Mouse (Mus musculus): ENCODE results near the gene Ranbp10. TPM values are rescaled to one million over a fixed set of nuclear protein-coding genes. Genes with fewer than 3 reads are reported as not detected.

The Ranbp10 gene
- polyA plus RNA-seq, 1 experiment from 2014 or later = 9.6 TPM

DNA sequence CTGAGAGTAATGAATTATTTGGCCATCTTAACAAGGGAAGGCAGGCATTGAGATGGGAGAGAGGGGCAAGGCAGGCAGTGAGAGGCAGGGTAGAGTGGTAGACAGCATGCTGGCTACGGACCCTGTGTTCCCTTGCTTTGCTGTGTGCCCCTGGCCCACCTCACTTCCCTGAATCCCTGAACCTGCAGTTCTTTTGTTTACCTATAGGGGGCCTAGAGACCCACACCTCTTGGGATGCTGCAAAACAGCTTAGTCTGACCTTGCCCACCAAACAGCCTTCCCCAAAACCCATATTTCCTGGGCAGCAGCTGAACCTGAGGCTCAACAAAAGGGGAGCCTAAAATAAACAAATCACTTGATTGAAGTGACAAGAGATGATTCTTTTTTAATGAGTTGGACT, 56.5 kb downstream of the Ranbp10 start:
- Histone ChIP-seq H3K4me3 (no peak overlapping the region), H3K36me3 (peaks cover 78% of the 10 kb centered on the region), H3K27me3 (ENCODE audit: low read depth, poor library complexity, severe bottlenecking) (no peaks in the 10 kb centered on the region), H3K27ac (replicated peaks) (no peak overlapping the region), H3K4me1 (no peaks in the 10 kb centered on the region), H3K9me3 (replicated peaks) (no peaks in the 10 kb centered on the region)
- WGBS = 95% methylated on average over 1 of the region's 1 CpGs
- DNase-seq (ENCODE audit: low spot score) = peak; percentile 33

DNA sequence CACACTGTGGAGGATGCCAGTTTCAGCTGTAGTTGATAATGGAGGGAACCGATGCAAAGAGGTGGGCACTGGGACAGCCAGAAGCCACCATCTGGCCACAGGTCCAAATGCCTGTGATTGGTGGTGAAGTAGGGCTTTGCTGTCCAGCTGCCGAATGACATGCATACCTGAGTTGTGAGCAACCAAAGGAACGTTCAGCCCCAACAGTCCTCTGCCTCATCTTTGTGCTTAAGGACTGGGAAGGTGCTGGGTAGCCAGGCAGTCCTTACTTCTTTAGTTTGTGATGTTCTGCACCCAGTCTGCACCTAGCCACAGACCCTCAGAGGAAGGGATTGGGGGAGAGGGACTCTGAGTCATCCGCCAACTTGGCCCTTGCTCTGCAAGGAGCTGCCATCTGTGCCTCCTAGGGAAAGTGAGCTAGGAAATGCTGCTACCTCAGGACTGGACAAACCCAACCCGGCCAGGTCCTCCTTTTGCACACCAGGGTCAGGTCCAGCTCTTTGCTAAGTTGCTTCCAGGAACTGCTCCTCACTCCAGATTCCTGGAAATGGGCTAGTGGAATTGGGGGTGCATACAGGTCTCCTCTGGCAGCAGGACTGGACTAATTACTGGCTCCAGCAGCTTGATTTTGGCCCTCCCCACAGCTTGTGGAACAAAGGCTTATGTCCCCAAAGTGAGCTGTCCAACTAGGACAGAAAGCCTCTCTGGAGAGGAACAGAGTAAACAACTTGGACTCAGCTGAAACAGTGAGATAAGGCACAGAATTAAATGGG, 58.5 kb downstream of the Ranbp10 start:
- Histone ChIP-seq H3K36me3 (peaks cover 59% of the 10 kb centered on the region), H3K27me3 (ENCODE audit: low read depth, poor library complexity, severe bottlenecking) (no peaks in the 10 kb centered on the region), H3K4me1 (no peaks in the 10 kb centered on the region), H3K27ac (replicated peaks) (no peak overlapping the region), H3K9me3 (replicated peaks) (no peaks in the 10 kb centered on the region), H3K4me3 (no peak overlapping the region)
- 94% methylated on average over 5 of the region's 5 CpGs for WGBS
- no peak for DNase-seq (ENCODE audit: low spot score)

DNA sequence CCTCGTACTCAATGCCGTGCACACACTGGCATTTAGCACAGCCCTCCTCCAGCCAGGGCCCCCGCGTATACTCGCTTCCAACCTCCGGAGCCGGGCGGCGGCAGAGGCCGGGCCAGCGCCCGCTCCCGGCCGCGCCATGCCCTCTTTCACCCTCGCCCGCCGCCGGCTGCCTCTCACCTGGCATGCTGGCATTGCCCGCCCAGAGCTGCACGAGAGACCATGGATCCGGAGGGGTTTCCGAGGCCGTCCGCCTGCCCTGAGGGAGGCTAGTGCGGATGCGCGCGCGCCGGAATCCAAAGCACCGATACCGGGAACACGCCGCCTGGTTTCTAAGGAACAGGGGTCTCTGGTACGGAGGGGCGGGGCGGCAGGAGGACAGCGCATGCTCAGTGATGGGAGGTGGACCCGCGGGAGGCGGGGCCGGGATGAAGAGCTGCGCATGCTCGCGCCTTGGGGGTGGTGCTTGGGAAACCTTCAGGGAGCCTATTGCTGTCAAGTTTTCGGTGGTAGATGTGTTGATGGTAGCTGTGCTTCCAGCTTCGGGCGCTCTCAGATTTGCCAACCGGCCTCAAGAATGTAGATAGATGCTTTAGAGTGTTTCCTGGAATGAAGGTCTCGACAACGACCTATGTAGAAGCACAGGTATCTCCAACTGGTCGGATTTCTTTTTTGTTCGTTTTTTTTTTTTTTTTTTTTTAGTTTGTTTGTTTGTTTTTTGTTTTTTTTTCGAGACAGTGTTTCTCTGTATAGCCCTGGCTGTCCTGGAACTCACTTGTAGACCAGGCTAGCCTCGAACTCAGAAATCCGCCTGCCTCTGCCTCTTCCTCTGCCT, 68.7 kb downstream of the Ranbp10 start, which contains the start of gene Gfod2:
TSS of gene Gfod2 (minus strand) at position 388 of the 832 bp plus-strand sequence.
- peak within 1 kb of the TSS; percentile 94 for H3K4me3 ChIP-seq
- H3K36me3 ChIP-seq = peaks cover 5% of the 10 kb centered on the region
- no peaks in the 10 kb centered on the region for H3K27me3 ChIP-seq (ENCODE audit: low read depth, poor library complexity, severe bottlenecking)
- H3K9me3 ChIP-seq (replicated peaks) = no peaks in the 10 kb centered on the region
- DNase-seq (ENCODE audit: low spot score) = peak; percentile 99
- 3% methylated on average over 57 of the region's 57 CpGs for WGBS
- peak within 1 kb of the TSS; percentile 91 for H3K27ac ChIP-seq (replicated peaks)
- peaks cover 18% of the 10 kb centered on the region for H3K4me1 ChIP-seq

DNA sequence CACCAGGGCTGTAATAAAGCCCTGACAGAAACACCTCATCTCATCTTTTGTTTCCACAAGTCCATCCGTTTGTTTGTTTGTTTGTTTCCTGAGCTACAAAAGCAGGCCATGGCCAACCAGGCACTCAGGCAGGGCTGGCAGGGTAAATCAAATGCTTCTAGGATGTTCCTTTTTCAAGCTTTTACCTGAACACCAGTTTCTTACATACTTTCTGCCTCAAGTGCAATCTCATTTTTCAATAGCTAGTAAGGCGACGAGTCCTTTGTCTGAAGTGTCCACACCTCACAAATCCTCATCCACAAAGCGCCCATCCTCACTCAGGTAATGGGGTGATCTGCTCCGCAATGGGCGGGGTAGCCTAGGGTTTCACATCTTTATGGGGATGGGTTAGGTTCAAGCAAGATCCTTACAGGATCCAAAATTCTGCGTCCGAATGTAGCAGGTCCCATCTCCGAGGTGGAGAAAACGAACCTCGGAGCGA, 69.3 kb downstream of the Ranbp10 start:
- Histone ChIP-seq H3K4me1 (peaks cover 18% of the 10 kb centered on the region), H3K9me3 (replicated peaks) (no peaks in the 10 kb centered on the region), H3K27me3 (ENCODE audit: low read depth, poor library complexity, severe bottlenecking) (no peaks in the 10 kb centered on the region), H3K27ac (replicated peaks) (peak overlapping the region; percentile 91), H3K4me3 (peak overlapping the region; percentile 94), H3K36me3 (peaks cover 5% of the 10 kb centered on the region)
- WGBS = 4% methylated on average over 12 of the region's 12 CpGs
- no peak for DNase-seq (ENCODE audit: low spot score)

DNA sequence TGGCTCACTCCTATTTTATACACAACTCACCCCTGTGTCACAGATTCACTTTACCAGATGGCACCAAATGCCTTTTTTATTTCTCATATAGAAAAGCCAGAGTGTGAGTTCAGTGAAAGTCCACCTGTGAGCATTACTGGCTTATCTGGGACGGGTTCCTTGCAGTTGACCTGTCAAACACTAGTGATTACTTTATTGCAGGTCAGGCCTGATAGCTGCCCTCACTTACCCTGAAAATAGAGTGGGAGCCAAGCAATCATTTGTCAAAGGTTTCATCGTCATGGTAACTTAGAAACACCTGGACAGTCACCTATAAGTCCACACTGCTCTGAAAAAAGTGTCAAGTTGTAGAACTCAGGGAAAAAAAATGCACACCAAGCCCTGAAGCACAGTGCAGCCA, 72.5 kb downstream of the Ranbp10 start:
- Histone ChIP-seq H3K9me3 (replicated peaks) (no peaks in the 10 kb centered on the region), H3K27ac (replicated peaks) (no peak overlapping the region), H3K4me3 (no peak overlapping the region), H3K27me3 (ENCODE audit: low read depth, poor library complexity, severe bottlenecking) (no peaks in the 10 kb centered on the region), H3K36me3 (peaks cover 5% of the 10 kb centered on the region), H3K4me1 (peaks cover 32% of the 10 kb centered on the region)
- no peak for DNase-seq (ENCODE audit: low spot score)
- 92% methylated on average over 2 of the region's 2 CpGs for WGBS

DNA sequence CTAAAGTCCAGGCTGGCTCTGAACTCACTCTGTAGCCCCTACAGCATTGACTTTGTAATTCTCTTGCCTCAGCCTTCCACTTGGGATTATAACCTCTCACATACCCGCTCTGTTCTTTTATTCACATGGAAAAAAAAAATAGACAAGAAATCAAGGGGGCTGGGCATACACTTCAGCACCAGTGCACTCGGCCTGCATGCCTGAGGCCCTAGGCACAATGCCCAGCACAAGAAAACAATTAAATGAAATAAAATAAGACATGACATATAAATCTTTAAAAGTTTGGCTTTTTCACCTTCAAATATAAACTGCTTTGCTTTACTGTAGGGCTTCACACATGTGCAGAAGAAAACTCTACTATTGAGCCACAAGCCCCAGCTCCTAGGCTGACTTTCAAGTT, 73.2 kb downstream of the Ranbp10 start:
- H3K9me3 ChIP-seq (replicated peaks) = no peaks in the 10 kb centered on the region
- 85% methylated on average over 2 of the region's 2 CpGs for WGBS
- peaks cover 27% of the 10 kb centered on the region for H3K4me1 ChIP-seq
- H3K4me3 ChIP-seq = no peak overlapping the region
- H3K27ac ChIP-seq (replicated peaks) = no peak overlapping the region
- H3K27me3 ChIP-seq (ENCODE audit: low read depth, poor library complexity, severe bottlenecking) = no peaks in the 10 kb centered on the region
- peaks cover 5% of the 10 kb centered on the region for H3K36me3 ChIP-seq
- DNase-seq (ENCODE audit: low spot score) = no peak

DNA sequence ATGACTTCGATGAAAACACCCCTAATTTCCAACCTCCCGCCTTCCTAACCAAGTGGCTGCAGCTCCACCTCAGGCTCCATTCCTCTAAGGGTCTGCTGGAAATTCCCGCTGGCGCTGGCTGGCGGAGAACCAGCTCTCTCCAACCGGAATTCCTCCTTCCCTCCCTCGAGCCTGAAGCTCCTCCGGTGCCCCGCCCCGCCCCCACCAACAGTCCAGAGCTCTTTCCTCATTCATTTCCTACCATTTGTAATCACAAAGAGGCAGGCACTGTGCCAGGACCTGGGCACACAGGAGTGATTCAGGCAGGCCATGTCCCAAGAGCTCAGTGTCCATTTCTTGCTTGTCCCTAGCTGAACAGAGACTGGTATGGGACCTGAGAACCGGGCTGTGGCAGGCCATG, 76.5 kb downstream of the Ranbp10 start:
- 16% methylated on average over 11 of the region's 11 CpGs for WGBS
- Histone ChIP-seq H3K4me3 (no peak overlapping the region), H3K27ac (replicated peaks) (no peak overlapping the region), H3K36me3 (peaks cover 10% of the 10 kb centered on the region), H3K4me1 (peaks cover 17% of the 10 kb centered on the region), H3K27me3 (ENCODE audit: low read depth, poor library complexity, severe bottlenecking) (no peaks in the 10 kb centered on the region), H3K9me3 (replicated peaks) (no peaks in the 10 kb centered on the region)
- peak; percentile 18 for DNase-seq (ENCODE audit: low spot score)

DNA sequence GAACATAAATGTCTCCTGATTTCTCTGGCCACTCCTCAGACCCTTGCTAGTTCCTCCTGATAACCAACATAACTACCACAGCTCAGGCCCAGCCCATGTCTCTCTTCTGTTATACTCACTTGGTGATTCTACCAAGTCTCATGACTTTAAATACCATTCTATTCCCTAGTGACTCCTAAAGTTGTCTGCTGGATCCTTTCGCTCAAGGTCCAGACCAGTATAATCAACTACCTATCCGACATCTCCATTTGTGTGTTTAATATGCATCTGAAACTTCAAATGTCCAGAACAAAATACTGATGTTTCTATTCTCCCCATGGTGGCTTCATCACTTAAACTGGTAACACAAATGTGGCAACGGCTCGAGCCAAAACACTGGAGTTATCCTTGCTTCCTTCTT, 83.8 kb downstream of the Ranbp10 start:
- H3K27me3 ChIP-seq (ENCODE audit: low read depth, poor library complexity, severe bottlenecking) = no peaks in the 10 kb centered on the region
- no peak for DNase-seq (ENCODE audit: low spot score)
- no peak overlapping the region for H3K27ac ChIP-seq (replicated peaks)
- no peak overlapping the region for H3K4me3 ChIP-seq
- 90% methylated on average over 4 of the region's 4 CpGs for WGBS
- peaks cover 11% of the 10 kb centered on the region for H3K36me3 ChIP-seq
- no peaks in the 10 kb centered on the region for H3K9me3 ChIP-seq (replicated peaks)
- no peaks in the 10 kb centered on the region for H3K4me1 ChIP-seq

DNA sequence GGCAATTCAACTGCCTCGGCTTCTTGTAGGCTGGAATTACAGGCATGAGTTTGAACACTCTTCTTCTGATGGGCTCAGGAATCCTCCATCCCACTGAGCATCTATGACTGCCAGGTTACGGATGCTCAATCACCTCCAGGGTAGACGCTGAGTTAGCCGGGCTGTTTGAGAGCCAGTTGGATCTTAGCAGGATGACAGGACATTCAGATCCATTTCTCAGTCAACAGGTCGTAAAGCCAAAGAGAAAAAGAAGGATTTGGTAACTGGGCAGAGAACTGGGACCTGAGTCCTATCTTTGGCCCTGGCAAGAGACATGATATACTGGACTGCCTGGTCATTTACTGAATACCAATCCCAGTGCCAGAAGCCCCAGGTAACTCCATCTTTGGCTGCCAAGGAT, 87.9 kb downstream of the Ranbp10 start:
- Histone ChIP-seq H3K27ac (replicated peaks) (no peak overlapping the region), H3K4me3 (no peak overlapping the region), H3K4me1 (no peaks in the 10 kb centered on the region), H3K36me3 (peaks cover 9% of the 10 kb centered on the region; the same call in 1 of the 2 replicates), H3K9me3 (replicated peaks) (no peaks in the 10 kb centered on the region), H3K27me3 (ENCODE audit: low read depth, poor library complexity, severe bottlenecking) (no peaks in the 10 kb centered on the region)
- 91% methylated on average over 5 of the region's 5 CpGs for WGBS
- DNase-seq (ENCODE audit: low spot score) = no peak

DNA sequence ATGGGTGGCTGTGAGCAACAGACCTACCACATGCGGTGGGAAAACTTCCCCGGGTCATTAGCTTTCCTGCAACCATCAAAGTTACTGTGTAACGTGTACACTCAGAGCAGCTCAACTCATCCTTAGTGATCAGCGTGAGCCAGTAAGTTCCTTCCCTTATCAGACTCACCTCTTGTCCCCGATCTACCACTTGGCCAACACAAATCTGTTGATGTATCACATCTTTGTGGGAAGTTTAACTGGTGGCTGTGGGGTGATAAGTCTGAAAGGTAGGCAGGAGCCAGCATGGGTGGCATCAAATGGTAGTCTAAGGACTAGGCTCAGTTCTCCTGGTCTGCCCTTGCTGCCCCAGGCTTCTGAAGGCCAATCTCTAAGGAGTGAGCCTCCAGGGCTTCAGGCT, 95.0 kb downstream of the Ranbp10 start:
- Histone ChIP-seq H3K36me3 (peaks cover 11% of the 10 kb centered on the region), H3K9me3 (replicated peaks) (no peaks in the 10 kb centered on the region), H3K27ac (replicated peaks) (no peak overlapping the region), H3K4me3 (no peak overlapping the region), H3K4me1 (no peaks in the 10 kb centered on the region), H3K27me3 (ENCODE audit: low read depth, poor library complexity, severe bottlenecking) (no peaks in the 10 kb centered on the region)
- 93% methylated on average over 5 of the region's 5 CpGs for WGBS
- DNase-seq (ENCODE audit: low spot score) = no peak

DNA sequence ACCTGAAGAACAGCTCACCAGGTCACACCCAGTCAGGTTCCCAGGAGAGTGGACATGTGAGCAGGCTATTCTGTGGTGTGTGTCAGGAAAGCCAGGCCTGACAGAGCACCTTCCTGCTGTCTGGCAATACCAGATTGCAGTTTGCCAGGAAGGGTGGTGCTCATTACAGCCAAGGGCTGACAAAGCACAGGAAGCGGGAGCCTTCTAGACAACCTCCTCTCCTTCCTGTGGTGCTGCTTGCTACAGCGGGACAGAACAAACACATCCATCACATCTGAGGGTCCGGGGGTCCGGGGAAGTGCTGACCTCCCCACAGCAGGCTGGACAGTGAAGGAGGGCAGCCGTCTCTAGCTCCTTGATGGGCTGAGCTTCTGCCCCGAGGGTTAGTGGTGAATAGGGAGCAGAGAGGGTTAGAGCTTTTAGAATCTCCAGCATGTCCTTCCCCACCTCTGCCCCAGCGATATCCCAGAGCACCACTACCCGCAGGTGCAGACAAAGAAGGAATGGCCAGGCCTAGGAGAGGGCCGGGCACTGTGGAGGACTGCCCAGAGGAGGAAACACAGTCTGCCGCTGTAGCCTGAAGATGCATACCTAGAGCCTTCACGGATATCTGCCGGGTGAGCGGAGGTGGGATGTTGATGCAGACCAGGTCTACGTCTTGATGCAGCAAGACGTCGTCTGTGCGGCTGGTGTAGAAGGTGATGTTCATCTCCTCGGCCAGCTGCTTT, 99.6 kb downstream of the Ranbp10 start:
- Histone ChIP-seq H3K9me3 (replicated peaks) (no peaks in the 10 kb centered on the region), H3K4me1 (no peaks in the 10 kb centered on the region), H3K36me3 (peaks cover 52% of the 10 kb centered on the region), H3K27ac (replicated peaks) (0 out of 2 replicates have a peak overlapping the region, but pooled peaks have one; percentile 10), H3K27me3 (ENCODE audit: low read depth, poor library complexity, severe bottlenecking) (no peaks in the 10 kb centered on the region), H3K4me3 (no peak overlapping the region)
- 88% methylated on average over 18 of the region's 18 CpGs for WGBS
- DNase-seq (ENCODE audit: low spot score) = no peak

DNA sequence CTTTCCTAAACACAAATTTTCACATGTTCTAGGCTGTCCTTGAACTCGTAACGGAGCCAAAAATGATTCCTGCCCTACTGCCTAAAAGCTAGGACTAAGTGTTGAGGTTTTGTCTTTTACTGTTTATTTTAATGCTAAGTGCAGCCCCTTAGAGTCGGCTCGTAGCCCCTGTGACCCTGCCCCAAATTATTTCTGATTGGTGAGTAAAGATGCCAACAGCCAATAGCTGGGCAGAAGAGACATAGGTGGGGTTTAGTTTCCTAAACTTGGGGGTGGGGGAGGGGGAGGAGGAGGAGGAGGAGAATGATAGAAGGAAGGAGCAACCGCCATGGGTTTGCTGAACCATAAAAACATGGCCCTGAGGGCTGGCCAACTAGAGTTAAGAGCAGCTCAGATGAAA, 101.4 kb downstream of the Ranbp10 start:
- Histone ChIP-seq H3K27me3 (ENCODE audit: low read depth, poor library complexity, severe bottlenecking) (no peaks in the 10 kb centered on the region), H3K9me3 (replicated peaks) (no peaks in the 10 kb centered on the region), H3K4me3 (no peak overlapping the region), H3K36me3 (peaks cover 59% of the 10 kb centered on the region), H3K27ac (replicated peaks) (no peak overlapping the region), H3K4me1 (no peaks in the 10 kb centered on the region)
- 88% methylated on average over 5 of the region's 5 CpGs for WGBS
- DNase-seq (ENCODE audit: low spot score) = no peak

Data from midbrain, embryonic 10.5 days (tissue).